ENCODE assay signal across 8 mouse cellular contexts in genomic region chr7:30563906-30564280, GRCm38 (mm10). TPM values are rescaled to one million over a fixed set of nuclear protein-coding genes. Genes with fewer than 3 reads are reported as not detected.
DNase-seq lines count a peak whose midpoint lies in the region; ATAC-seq and TF ChIP-seq lines count a peak whose summit lies in the region.

No protein-coding gene starts in this region.

- peak; percentile 36 for DNase-seq in adrenal gland, postnatal 14 days
- no peak for DNase-seq in adrenal gland, adult 8-10 months
- no peak for DNase-seq in forebrain, embryonic 11.5 days (ENCODE audit: low spot score)
- DNase-seq in thymus, postnatal 14 days: peak; percentile 69
- DNase-seq in ovary, postnatal 36 days (ENCODE audit: low spot score): no peak
- no peak for DNase-seq in adipocyte (ENCODE audit: low spot score)

- H3K27ac ChIP-seq in forebrain, embryonic 11.5 days (ENCODE audit: low read depth, low read length): peak overlapping the region; percentile 80; the same call in 1 of the 2 replicates
- peak overlapping the region; percentile 92 for H3K27ac ChIP-seq in liver, embryonic 15.5 days (replicated peaks)

- peak overlapping the region; percentile 90 for H3K4me3 ChIP-seq in C2C12 (ENCODE audit: insufficient read depth, poor library complexity, severe bottlenecking)
- peak overlapping the region; percentile 66 for H3K4me3 ChIP-seq in forebrain, embryonic 11.5 days (ENCODE audit: low read depth, low read length)
- peak overlapping the region; percentile 71 for H3K4me3 ChIP-seq in liver, embryonic 15.5 days (replicated peaks)

- peaks cover 8% of the 10 kb centered on the region; the same call in 1 of the 2 replicates for H3K4me1 ChIP-seq in forebrain, embryonic 11.5 days (replicated peaks; ENCODE audit: control insufficient read depth, insufficient read depth, low read length)
- H3K4me1 ChIP-seq in liver, embryonic 15.5 days (replicated peaks): peaks cover 32% of the 10 kb centered on the region

- H3K9me3 ChIP-seq in forebrain, embryonic 11.5 days (ENCODE audit: control insufficient read depth, low read length): no peaks in the 10 kb centered on the region
- H3K9me3 ChIP-seq in liver, embryonic 15.5 days (replicated peaks): no peaks in the 10 kb centered on the region

- peaks cover 32% of the 10 kb centered on the region for H3K79me2 ChIP-seq in C2C12 (ENCODE audit: control insufficient read depth, insufficient read depth)

- H3K27me3 ChIP-seq in C2C12 (ENCODE audit: control insufficient read depth, insufficient read depth, insufficient read length): no peaks in the 10 kb centered on the region
- no peaks in the 10 kb centered on the region for H3K27me3 ChIP-seq in forebrain, embryonic 11.5 days (ENCODE audit: control insufficient read depth, insufficient read depth, low read length)
- H3K27me3 ChIP-seq in liver, embryonic 15.5 days: no peaks in the 10 kb centered on the region

- 20% methylated on average over 6 of the region's 6 CpGs for WGBS in forebrain, embryonic 11.5 days
- 28% methylated on average over 6 of the region's 6 CpGs for WGBS in liver, embryonic 15.5 days (ENCODE audit: insufficient replicate concordance)

- peak overlapping the region; percentile 28 for H3ac ChIP-seq in C2C12 (ENCODE audit: control insufficient read depth, insufficient read length, low read depth)

- ATAC-seq in forebrain, embryonic 11.5 days (replicated peaks; ENCODE audit: low FRiP score): no peak
- no peak for ATAC-seq in liver, embryonic 15.5 days (ENCODE audit: insufficient read depth)

- peaks cover 6% of the 10 kb centered on the region for H3K36me3 ChIP-seq in C2C12 (ENCODE audit: control insufficient read depth, insufficient read depth)
- peaks cover 1% of the 10 kb centered on the region for H3K36me3 ChIP-seq in forebrain, embryonic 11.5 days (ENCODE audit: control insufficient read depth, insufficient read depth, low read length)
- H3K36me3 ChIP-seq in liver, embryonic 15.5 days (replicated peaks): peaks cover 38% of the 10 kb centered on the region

- H3K9ac ChIP-seq in forebrain, embryonic 11.5 days (ENCODE audit: low read length): peak overlapping the region; percentile 70
- peak overlapping the region; percentile 68 for H3K9ac ChIP-seq in liver, embryonic 15.5 days

- H3K79me3 ChIP-seq in C2C12 (ENCODE audit: low read depth): peaks cover 2% of the 10 kb centered on the region

- TF ChIP-seq CTCF in C2C12 (IDR thresholded peaks at IDR 0.05; ENCODE audit: control insufficient read depth, insufficient read depth, insufficient read length): no peak

- H3K4me2 ChIP-seq in forebrain, embryonic 11.5 days (ENCODE audit: low read depth, low read length, severe bottlenecking): peak overlapping the region; percentile 87
- peak overlapping the region; percentile 86 for H3K4me2 ChIP-seq in liver, embryonic 15.5 days

TF ChIP-seq in C2C12, 6 proteins besides CTCF, POLR2A, EP300 and RAD21:
- TF ChIP-seq USF1 (IDR thresholded peaks at IDR 0.05; ENCODE audit: low read depth): peak; percentile 73
- TF ChIP-seq CEBPB (IDR thresholded peaks at IDR 0.05; ENCODE audit: low read depth): no peak

RNA-seq across cellular contexts. Expression of gene Psenen, which starts 0.5 kb away (rescaled TPM):
- 117 and 125 TPM in 2 replicates for total RNA-seq in adrenal gland, postnatal 14 days (2021)
- 100 to 1,000 TPM; 146 to 179 (median 164) TPM for total RNA-seq in adrenal gland, adult 8-10 months (2022)
- 173 TPM for polyA plus RNA-seq in C2C12 (2012; fragmentation: generic; extraction: Trizol)
- 96.1 and 99.3 TPM in 2 replicates for polyA plus RNA-seq in forebrain, embryonic 11.5 days (2014; fragmentation: Nextera tagmentation; extraction: Ambion mirVana)
- polyA plus RNA-seq in liver, embryonic 15.5 days (2015; fragmentation: Nextera tagmentation; extraction: Ambion mirVana): 60.6 and 65.5 TPM in 2 replicates

RNA-seq across cellular contexts. Expression of gene Gm49396, which starts 0.7 kb away (rescaled TPM):
- total RNA-seq in adrenal gland, postnatal 14 days (2021): 3.8 and 4.6 TPM in 2 replicates
- total RNA-seq in adrenal gland, adult 8-10 months (2022): 10 to 100 TPM in 1 of 4 experiments, 1 to 10 TPM in 3; 2.9 to 11.3 (median 7.4) TPM
- polyA plus RNA-seq in C2C12 (2012; fragmentation: generic; extraction: Trizol): 0.73 TPM
- polyA plus RNA-seq in forebrain, embryonic 11.5 days (2014; fragmentation: Nextera tagmentation; extraction: Ambion mirVana): 12.1 and 13.6 TPM in 2 replicates
- polyA plus RNA-seq in liver, embryonic 15.5 days (2015; fragmentation: Nextera tagmentation; extraction: Ambion mirVana): 3.4 and 4.1 TPM in 2 replicates

RNA-seq across cellular contexts. Expression of gene U2af1l4, which starts 0.8 kb away (rescaled TPM):
- 60.3 and 66.8 TPM in 2 replicates for total RNA-seq in adrenal gland, postnatal 14 days (2021)
- 10 to 100 TPM; 70.4 to 83.6 (median 73.1) TPM for total RNA-seq in adrenal gland, adult 8-10 months (2022)
- 63.6 TPM for polyA plus RNA-seq in C2C12 (2012; fragmentation: generic; extraction: Trizol)
- polyA plus RNA-seq in forebrain, embryonic 11.5 days (2014; fragmentation: Nextera tagmentation; extraction: Ambion mirVana): 89.2 and 97.5 TPM in 2 replicates
- polyA plus RNA-seq in liver, embryonic 15.5 days (2015; fragmentation: Nextera tagmentation; extraction: Ambion mirVana): 32.4 and 35.4 TPM in 2 replicates

RNA-seq across cellular contexts. Expression of gene Igflr1, which starts 1.3 kb away (rescaled TPM):
- 5.1 and 7.8 TPM in 2 replicates for total RNA-seq in adrenal gland, postnatal 14 days (2021)
- total RNA-seq in adrenal gland, adult 8-10 months (2022): 1 to 10 TPM; 2.1 to 7.9 (median 3.6) TPM
- polyA plus RNA-seq in C2C12 (2012; fragmentation: generic; extraction: Trizol): 0.56 TPM
- polyA plus RNA-seq in forebrain, embryonic 11.5 days (2014; fragmentation: Nextera tagmentation; extraction: Ambion mirVana): 4.7 and 6.0 TPM in 2 replicates
- polyA plus RNA-seq in liver, embryonic 15.5 days (2015; fragmentation: Nextera tagmentation; extraction: Ambion mirVana): 2.3 and 2.8 TPM in 2 replicates

RNA-seq across cellular contexts. Expression of gene Lin37, which starts 4.3 kb away (rescaled TPM):
- total RNA-seq in adrenal gland, postnatal 14 days (2021): 41.6 and 46.3 TPM in 2 replicates
- 10 to 100 TPM; 56.1 to 65.5 (median 61.7) TPM for total RNA-seq in adrenal gland, adult 8-10 months (2022)
- 38.4 TPM for polyA plus RNA-seq in C2C12 (2012; fragmentation: generic; extraction: Trizol)
- polyA plus RNA-seq in forebrain, embryonic 11.5 days (2014; fragmentation: Nextera tagmentation; extraction: Ambion mirVana): 45.7 and 50.2 TPM in 2 replicates
- polyA plus RNA-seq in liver, embryonic 15.5 days (2015; fragmentation: Nextera tagmentation; extraction: Ambion mirVana): 23.4 and 26.1 TPM in 2 replicates

Comparison
In these comparisons a context has a peak if more than half of its experiments do, and no peak if none do; other contexts are left out.
1. DNase-seq: peak in adrenal gland, postnatal 14 days (single experiment) and thymus, postnatal 14 days (single experiment); none in adrenal gland, adult 8-10 months (single experiment), forebrain, embryonic 11.5 days (single experiment), ovary, postnatal 36 days (single experiment) and adipocyte (single experiment).
2. Peak in every context shown above with its lines, with median percentiles within 50 percentile points of each other: H3K4me3 ChIP-seq.